Mouse (Mus musculus) CH12.LX (cell line): Measurements from ENCODE around the gene Ugt1a8. TPM values are rescaled to one million over a fixed set of nuclear protein-coding genes. Genes with fewer than 3 reads are reported as not detected.
A peak's percentile ranks its signal among the peaks of the same experiment; 100 is the strongest.

Experiments
- DNase-seq: peaks from one replicate; pipeline ENCODE4 v3.0.0-alpha.2; 2013; ENCODE audit errors: extremely low read depth
- H3K27ac ChIP-seq: 2 replicates; pipeline ENCODE4 v1.5.1; 2012; ENCODE audit warnings: low read depth, mild to moderate bottlenecking, control low read depth, moderate library complexity; ENCODE audit not compliant: insufficient read depth
- H3K27me3 ChIP-seq: replicated peaks from 2 replicates; pipeline ENCODE3; 2012; ENCODE audit warnings: inconsistent platforms
- H3K36me3 ChIP-seq, 2 experiments: replicated peaks in 1 of 2; 2 replicates each; pipeline versions ENCODE3 to v1.6.1; 2012; ENCODE audit warnings: inconsistent platforms in 1 of 2, low read length in 1 of 2, mild to moderate bottlenecking in 1 of 2, mixed read lengths in 1 of 2, moderate library complexity in 1 of 2; ENCODE audit not compliant: control insufficient read depth in 1 of 2, insufficient read depth in 1 of 2
- H3K4me1 ChIP-seq, 2 experiments: 2 replicates each; pipeline ENCODE4 v1.6.1; 2012; ENCODE audit warnings: inconsistent platforms in 1 of 2, moderate library complexity in 1 of 2; ENCODE audit not compliant: insufficient read depth in 2 of 2, control insufficient read depth in 1 of 2
- H3K4me2 ChIP-seq: 2 replicates; pipeline ENCODE4 v1.6.1; 2012; ENCODE audit warnings: low read depth, mild to moderate bottlenecking, control low read depth; ENCODE audit not compliant: poor library complexity, insufficient read depth, severe bottlenecking
- H3K4me3 ChIP-seq, 3 experiments: fragments of 150-350 bp in 1 of 3; sonication (generic) in 1 of 3; replicated peaks in 1 of 3; 2 replicates each; pipeline versions ENCODE3 to v1.5.1; 2011 to 2012; ENCODE audit warnings: low read depth in 2 of 3, low read length in 2 of 3, mild to moderate bottlenecking in 2 of 3, moderate library complexity in 2 of 3, control low read depth in 1 of 3, improper control_type of control experiment in 1 of 3, inconsistent platforms in 1 of 3, mixed read lengths in 1 of 3; ENCODE audit not compliant: poor library complexity in 1 of 3
- H3K79me2 ChIP-seq: replicated peaks from 2 replicates; pipeline ENCODE4 v1.6.1; 2012; ENCODE audit warnings: mild to moderate bottlenecking, moderate library complexity; ENCODE audit not compliant: control insufficient read depth, poor library complexity, insufficient read depth, severe bottlenecking; ENCODE audit errors: extremely low read depth
- H3K9ac ChIP-seq: 2 replicates; pipeline ENCODE4 v1.6.1; 2012; ENCODE audit warnings: low read depth, mild to moderate bottlenecking, control low read depth, moderate library complexity; ENCODE audit not compliant: insufficient read depth
- H3K9me3 ChIP-seq: replicated peaks from 2 replicates; pipeline ENCODE3; 2012; ENCODE audit warnings: low read length, inconsistent platforms, mixed read lengths
- EP300 ChIP-seq: IDR thresholded peaks from 2 replicates; pipeline ENCODE4 v1.6.1; 2011; ENCODE audit warnings: low read length, improper control_type of control experiment
- ETS1 ChIP-seq: conservative IDR thresholded peaks from 2 replicates; pipeline ENCODE4 v1.6.1; 2012; ENCODE audit warnings: low read depth, mild to moderate bottlenecking, inconsistent platforms, low read length, improper control_type of control experiment, moderate library complexity
- JUN ChIP-seq: IDR thresholded peaks from 2 replicates; pipeline ENCODE4 v1.6.1; 2011; ENCODE audit warnings: low read depth, mild to moderate bottlenecking, low read length, improper control_type of control experiment, moderate library complexity; ENCODE audit not compliant: insufficient read depth
- NELFE ChIP-seq: IDR thresholded peaks from 2 replicates; pipeline ENCODE4 v1.6.1; 2011; ENCODE audit warnings: low read depth, low read length, improper control_type of control experiment
- PAX5 ChIP-seq: IDR thresholded peaks from 2 replicates; pipeline ENCODE4 v1.6.1; 2012; ENCODE audit warnings: low read length, inconsistent platforms, mixed read lengths
- POLR2A ChIP-seq: IDR thresholded peaks from 2 replicates; pipeline ENCODE4 v1.6.1; 2011; ENCODE audit warnings: low read depth, mild to moderate bottlenecking, improper control_type of control experiment, low read length
- POLR2AphosphoS2 ChIP-seq: IDR thresholded peaks from 2 replicates; pipeline ENCODE4 v1.6.1; 2011; ENCODE audit warnings: low read depth, low read length, improper control_type of control experiment
- SIN3A ChIP-seq: IDR thresholded peaks from 2 replicates; pipeline ENCODE4 v1.6.1; 2012; ENCODE audit warnings: low read length, improper control_type of control experiment, inconsistent platforms
- SMC3 ChIP-seq: IDR thresholded peaks from 2 replicates; pipeline ENCODE4 v1.6.1; 2011; ENCODE audit warnings: low read depth, low read length, improper control_type of control experiment
- TBP ChIP-seq: conservative IDR thresholded peaks from 2 replicates; pipeline ENCODE4 v1.6.1; 2011; ENCODE audit warnings: low read depth, low read length, improper control_type of control experiment
- UBTF ChIP-seq: IDR thresholded peaks from 2 replicates; pipeline ENCODE4 v1.6.1; 2012; ENCODE audit warnings: low read depth, mild to moderate bottlenecking, inconsistent platforms, low read length, improper control_type of control experiment, moderate library complexity
- USF2 ChIP-seq: conservative IDR thresholded peaks from 2 replicates; pipeline ENCODE4 v1.6.1; 2011; ENCODE audit warnings: low read depth, low read length, improper control_type of control experiment
- ZMIZ1 ChIP-seq: IDR thresholded peaks from 2 replicates; pipeline ENCODE4 v1.6.1; 2012; ENCODE audit warnings: low read depth, mild to moderate bottlenecking, inconsistent platforms, low read length, improper control_type of control experiment
- ZNF384 ChIP-seq: IDR thresholded peaks from 2 replicates; pipeline ENCODE4 v1.6.1; 2012; ENCODE audit warnings: low read depth, low read length, improper control_type of control experiment, inconsistent platforms
- dilution Hi-C: fragments of 300-500 bp; cut with MboI; formaldehyde crosslinking; loops from 2 replicates; pipeline ENCODE4 v1.14.3; 2020; ENCODE audit warnings: low sequenced_read_pairs; ENCODE audit not compliant: extremely low pct_unique_long_range_greater_than_20kb, extremely low pct_ligation_motif_present
- in situ Hi-C: fragments of 300-500 bp; cut with MboI; formaldehyde crosslinking; loops from 3 replicates; pipeline ENCODE4 v1.14.3; 2019; ENCODE audit warnings: low sequenced_read_pairs, low pct_ligation_motif_present, low pct_unique_long_range_greater_than_20kb, mixed read lengths
- polyA plus RNA-seq: library from polyadenylated mRNA; unstranded; fragments of >175 nt; gene quantifications from 2 replicates; pipeline ENCODE4 v1.2.1, GENCODE M21; 2012; ENCODE audit warnings: low read depth; ENCODE audit not compliant: insufficient read length
- total RNA-seq, 2 experiments: library from RNA; depleted of rRNA; stranded (reverse); fragments of 300-350 nt in 1 of 2; fragments of >200 nt in 1 of 2; gene quantifications; 2 replicates each; pipeline ENCODE4 v1.2.3; 2012 to 2014

Gene Ugt1a8
- total and polyA plus RNA-seq, 3 experiments, result not detected

DNA sequence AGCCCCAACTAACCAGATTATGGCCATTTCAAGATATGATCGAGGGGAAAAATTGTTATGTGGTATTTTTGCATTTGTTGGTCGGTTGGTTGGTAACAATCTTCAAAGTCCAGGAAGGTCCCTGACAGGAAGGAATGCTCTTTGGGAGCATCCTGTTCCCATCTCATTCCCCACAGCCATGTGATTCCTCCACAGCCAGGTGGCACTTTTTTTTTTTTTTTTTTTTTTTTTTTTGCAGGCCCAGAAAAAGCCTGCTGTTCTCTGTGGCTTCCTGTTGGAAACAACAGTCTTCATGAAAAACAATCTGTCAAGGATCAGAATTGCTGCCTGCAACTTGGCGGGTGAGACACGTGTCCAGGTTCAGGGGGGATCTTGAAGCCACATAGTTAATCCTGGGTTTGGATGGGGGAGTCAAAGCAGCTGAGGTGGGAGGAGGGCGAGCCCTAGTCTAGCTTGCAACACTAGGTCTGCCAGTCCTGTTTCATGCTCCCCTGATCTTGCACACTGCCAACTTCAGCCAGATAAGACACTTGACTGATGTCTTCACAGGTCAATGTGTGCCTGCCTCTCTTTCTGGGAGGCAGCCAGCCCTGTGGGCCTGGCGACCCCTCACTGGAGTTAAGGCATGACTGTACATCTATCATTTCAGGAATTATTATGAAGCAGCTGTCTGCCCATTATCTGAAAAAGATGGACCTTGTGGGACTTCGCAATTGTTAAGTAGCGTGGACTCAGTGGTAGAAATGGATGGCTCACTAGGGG, 171.4 kb downstream of the Ugt1a8 start:
- H3K9ac ChIP-seq, result no peak overlapping the region
- H3K9me3 ChIP-seq, result peaks cover 42% of the 10 kb centered on the region
- no peak for DNase-seq
- H3K27ac ChIP-seq, result no peak overlapping the region
- no peak for TF ChIP-seq POLR2A
- peak; percentile 87 for TF ChIP-seq ZNF384
- TF ChIP-seq, all 38 proteins: peak for 1
- Histone ChIP-seq H3K4me2 (no peak overlapping the region), H3K36me3 (peaks cover 15 to 43% of the 10 kb centered on the region in 2 experiments), H3K79me2 (no peaks in the 10 kb centered on the region), H3K4me1 (peaks cover 2 to 29% of the 10 kb centered on the region in 2 experiments; a peak in 3 of 4 replicates), H3K4me3 (no peak overlapping the region), H3K27me3 (peaks cover 6% of the 10 kb centered on the region)
- in situ Hi-C loops, result no loop called here
- dilution Hi-C loops, result no loop called here

DNA sequence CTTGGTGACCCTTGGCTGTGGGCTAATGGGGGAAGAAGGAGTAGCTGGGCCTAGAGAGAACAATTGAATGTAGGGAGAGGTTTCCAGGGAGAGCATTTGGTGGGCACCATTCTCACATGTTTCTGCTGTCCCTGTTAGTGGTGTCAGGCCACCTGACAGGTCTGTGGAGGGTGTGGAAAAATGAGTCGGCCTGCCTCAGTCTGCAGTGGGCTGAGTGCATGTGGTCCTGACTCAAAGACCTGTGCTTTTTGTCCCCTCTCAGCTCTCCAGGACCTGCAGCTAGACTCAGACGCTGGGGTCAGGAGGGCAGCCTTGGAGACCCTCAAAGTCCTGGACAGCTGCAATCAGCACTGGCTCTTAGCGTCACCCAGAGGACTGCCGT, 172.0 kb downstream of the Ugt1a8 start:
- Histone ChIP-seq H3K27ac (no peak overlapping the region), H3K36me3 (peaks cover 21 to 49% of the 10 kb centered on the region in 2 experiments), H3K4me1 (peaks cover 2 to 29% of the 10 kb centered on the region in 2 experiments; a peak in 3 of 4 replicates), H3K9me3 (peaks cover 40% of the 10 kb centered on the region), H3K9ac (no peak overlapping the region), H3K27me3 (peaks cover 4% of the 10 kb centered on the region), H3K4me2 (no peak overlapping the region), H3K4me3 (no peak overlapping the region), H3K79me2 (no peaks in the 10 kb centered on the region)
- TF ChIP-seq USF2 (no peak), ZMIZ1 (no peak), JUN (no peak), SMC3 (no peak), TBP (no peak), ETS1 (no peak), UBTF (no peak), POLR2AphosphoS2 (no peak), NELFE (no peak), SIN3A (no peak), EP300 (no peak), PAX5 (no peak)
- in situ Hi-C loops (no loop called here), dilution Hi-C loops (no loop called here)
- no peak for DNase-seq

DNA sequence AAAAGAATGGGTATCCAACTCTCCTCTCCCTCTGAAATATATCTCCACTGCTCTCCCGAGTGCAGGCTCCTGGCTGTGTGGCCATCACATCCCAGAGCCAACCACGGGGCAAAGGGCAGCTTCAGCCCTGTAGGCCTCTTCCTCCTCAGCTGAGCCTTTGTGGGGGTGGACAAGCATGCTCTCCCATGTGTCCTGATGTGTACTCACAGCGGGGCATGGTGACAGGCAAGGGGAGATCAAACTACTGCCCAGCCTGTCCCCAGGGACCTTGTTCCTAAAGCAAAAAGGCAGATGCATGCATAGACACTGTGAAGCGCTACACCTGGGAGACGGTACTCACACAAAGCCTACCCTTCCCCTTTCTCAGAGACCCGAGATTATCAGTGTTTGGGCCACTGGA, 172.5 kb downstream of the Ugt1a8 start:
- no peak overlapping the region for H3K27ac ChIP-seq
- peaks cover 35% of the 10 kb centered on the region for H3K9me3 ChIP-seq
- H3K9ac ChIP-seq, result no peak overlapping the region
- in situ Hi-C loops (no loop called here), dilution Hi-C loops (no loop called here)
- no peak overlapping the region for H3K4me2 ChIP-seq
- peaks cover 2 to 29% of the 10 kb centered on the region in 2 experiments; a peak in 3 of 4 replicates for H3K4me1 ChIP-seq
- H3K79me2 ChIP-seq, result no peaks in the 10 kb centered on the region
- no peak for DNase-seq
- peaks cover under 1% of the 10 kb centered on the region for H3K27me3 ChIP-seq
- H3K4me3 ChIP-seq, result no peak overlapping the region
- peaks cover 25 to 53% of the 10 kb centered on the region in 2 experiments for H3K36me3 ChIP-seq
- no peak for TF ChIP-seq ETS1
- peak; percentile 4; the same call in 1 of the 2 replicates for TF ChIP-seq POLR2AphosphoS2
